Mouse (Mus musculus): ENCODE measurements at regions not wholly inside any gene's neighbourhood (a gene's known extent, or its start where the extent isn't known, plus 50 kb on each side); places are given as distances from the start of the nearest gene placed in this dataset.

- DNase-seq: no peak
These were observed 80.1 kb downstream of the Gm572 start for GRCm38 (mm10) chr4:148723208-148723607.

GRCm38 (mm10) chr4:148723934-148724719 lies 80.1 kb upstream of the Casz1 start:
- DNase-seq: no peak

GRCm38 (mm10) chr4:148728800-148729199 lies 75.4 kb upstream of the Casz1 start:
- no peak for DNase-seq

DNA sequence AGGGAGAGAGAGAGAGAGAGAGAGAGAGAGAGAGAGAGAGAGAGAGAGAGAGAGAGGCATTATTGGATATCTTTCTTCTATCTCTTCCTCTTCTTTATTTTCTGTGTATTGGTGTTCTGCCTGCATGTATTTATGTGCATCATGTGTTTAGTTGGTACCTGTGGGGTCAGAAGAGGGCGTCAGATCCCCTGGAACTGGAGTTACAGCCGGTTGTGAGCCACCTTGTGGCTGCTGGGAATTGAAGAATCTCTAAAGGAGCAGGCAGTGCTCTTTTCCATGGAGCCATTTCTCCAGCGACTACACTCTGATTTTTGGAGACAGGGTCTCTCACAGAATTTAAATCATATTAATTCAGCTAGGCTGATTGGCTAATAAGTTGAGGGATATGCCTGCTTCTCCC lies 72.6 kb upstream of the Casz1 start:
- DNase-seq: no peak

- DNase-seq: no peak
These were observed 70.2 kb upstream of the Casz1 start for GRCm38 (mm10) chr4:148734061-148734460.

DNA sequence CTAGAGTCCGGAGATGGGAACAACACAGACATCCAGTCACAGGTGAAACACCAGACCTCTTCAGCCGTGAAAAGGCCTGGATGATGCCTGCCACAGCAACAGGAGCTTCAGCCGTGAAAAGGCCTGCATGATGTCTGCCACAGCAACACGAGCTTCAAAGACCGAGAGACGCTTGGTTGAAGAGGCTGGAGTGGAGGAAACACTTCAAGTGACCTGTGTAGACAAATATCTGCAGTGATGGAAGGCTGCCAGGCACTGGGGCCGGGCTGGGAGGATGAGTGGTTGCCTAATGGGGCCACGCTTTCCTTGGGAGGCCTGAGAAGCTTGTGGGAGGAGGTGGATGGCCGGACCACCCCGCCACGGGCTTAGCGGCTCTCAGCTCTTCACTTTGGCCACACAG lies 69.7 kb upstream of the Casz1 start:
- DNase-seq: peak; percentile 33

DNA sequence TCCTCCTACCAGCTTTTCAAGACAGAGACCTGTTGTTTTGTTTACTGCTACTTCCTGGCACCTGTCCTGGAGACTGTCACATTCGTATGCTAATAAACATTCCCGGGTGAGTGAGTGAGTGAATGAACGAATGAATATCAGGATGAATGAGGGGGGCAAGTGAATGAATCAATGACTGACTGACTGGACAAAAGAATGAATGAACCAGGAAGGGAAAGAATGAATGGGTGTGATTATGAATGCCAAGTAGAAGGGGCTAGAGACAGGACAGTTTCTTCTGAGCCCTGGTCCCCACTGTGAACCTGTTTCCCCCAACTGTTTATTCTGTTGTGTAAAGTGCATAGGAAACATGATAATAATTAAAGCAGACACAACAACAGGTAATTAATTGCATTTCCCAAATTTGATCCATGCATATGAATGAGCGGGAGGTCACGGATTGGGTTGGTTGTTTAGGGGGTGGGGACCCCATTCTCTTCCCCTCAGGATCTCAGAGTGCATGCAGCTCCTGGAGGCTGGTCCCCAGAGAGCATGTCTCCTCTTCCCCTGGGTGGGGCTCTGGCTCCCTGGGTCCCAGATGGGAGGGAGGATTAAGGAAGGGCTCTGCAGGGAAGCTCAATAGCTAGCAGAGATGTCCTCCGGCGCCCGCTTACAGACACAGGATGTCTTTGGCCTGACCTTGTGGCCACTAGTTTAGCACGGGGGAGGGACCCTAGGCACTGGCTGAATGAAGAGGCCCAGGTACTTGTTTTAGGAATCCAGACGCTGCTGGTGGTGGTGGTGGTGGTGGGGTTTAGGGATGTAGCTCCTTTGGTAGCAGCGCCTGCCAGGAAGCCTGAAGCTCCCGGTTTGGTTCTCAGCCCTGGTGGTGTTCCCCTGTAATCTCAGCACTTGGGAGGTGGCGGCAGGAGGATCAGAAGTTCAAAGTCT lies 65.4 kb upstream of the Casz1 start:
- no peak for DNase-seq

- peak; percentile 85 for DNase-seq
These were observed 61.4 kb upstream of the Casz1 start for GRCm38 (mm10) chr4:148742549-148743413.

GRCm38 (mm10) chr4:148743414-148743844 lies 60.8 kb upstream of the Casz1 start:
- DNase-seq: no peak

- no peak for DNase-seq
These were observed 60.2 kb upstream of the Casz1 start for GRCm38 (mm10) chr4:148744053-148744452.

- peak; percentile 52 for DNase-seq
These were observed 57.5 kb upstream of the Casz1 start for GRCm38 (mm10) chr4:148746460-148747314.

DNA sequence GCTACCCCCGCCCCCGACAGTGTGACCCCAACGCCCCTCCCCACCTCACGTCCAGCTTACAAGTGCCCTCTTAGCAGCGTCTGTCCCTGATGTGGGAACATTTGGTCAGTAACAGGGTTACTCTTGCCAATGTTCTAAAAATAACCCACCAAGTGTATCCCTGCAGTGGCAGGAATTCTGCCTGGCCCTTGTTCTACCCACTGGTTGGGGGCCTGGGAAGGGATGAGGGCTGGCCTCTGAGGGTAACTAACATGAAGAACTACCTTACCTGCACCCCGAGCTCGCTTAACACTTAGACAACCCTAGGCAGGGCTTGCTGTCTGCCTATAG lies 56.9 kb upstream of the Casz1 start:
- no peak for DNase-seq

GRCm38 (mm10) chr4:148750030-148750429 lies 54.2 kb upstream of the Casz1 start:
- DNase-seq: no peak

- no peak for DNase-seq
These were observed 52.6 kb upstream of the Casz1 start for GRCm38 (mm10) chr4:148751591-148751990.

- no peak for DNase-seq
These were observed 51.7 kb upstream of the Casz1 start for GRCm38 (mm10) chr4:148752360-148753093.

- DNase-seq: no peak
These were observed 51.0 kb upstream of the Casz1 start for GRCm38 (mm10) chr4:148753143-148753798.

DNA sequence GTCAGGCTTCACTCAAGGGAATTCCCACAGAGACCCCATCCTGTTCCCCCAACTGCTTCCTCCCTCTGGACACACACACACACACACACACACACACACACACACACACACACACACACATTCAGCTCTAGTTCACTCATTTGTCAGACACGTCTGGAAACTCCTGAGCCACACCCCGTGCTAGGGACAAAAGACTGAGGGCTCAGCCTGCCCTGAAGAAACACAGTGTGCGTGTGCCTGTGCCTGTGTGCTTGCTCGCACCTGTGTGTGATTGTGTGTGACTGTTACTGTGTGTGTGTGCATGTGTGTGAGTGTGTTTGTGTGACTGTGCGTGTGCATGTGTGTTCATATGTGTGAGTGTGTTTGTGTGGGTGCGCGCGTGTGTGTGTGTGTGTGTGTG lies 50.4 kb upstream of the Casz1 start:
- no peak for DNase-seq

Measured in heart, postnatal 4 days (tissue).